Mouse (Mus musculus) megakaryocyte, embryonic 14.5 days (primary cell): Measurements from ENCODE around the gene Raver1.

ENCODE experiments used
- FLI1 ChIP-seq: IDR thresholded peaks from 2 replicates; pipeline ENCODE4 v1.6.1; 2012; ENCODE audit warnings: low read length, inconsistent platforms, mixed read lengths
- GATA1 ChIP-seq: IDR thresholded peaks from 3 replicates; pipeline ENCODE4 v1.6.1; 2012; ENCODE audit warnings: mixed read lengths, low read length, inconsistent platforms, borderline replicate concordance

- no peak for TF ChIP-seq FLI1
- no peak for TF ChIP-seq GATA1
Measured at GRCm38 (mm10) chr9:21036161-21036560, 55.6 kb downstream of the Raver1 start.
